Mouse (Mus musculus): ENCODE results near the gene Kcnj9.

DNA sequence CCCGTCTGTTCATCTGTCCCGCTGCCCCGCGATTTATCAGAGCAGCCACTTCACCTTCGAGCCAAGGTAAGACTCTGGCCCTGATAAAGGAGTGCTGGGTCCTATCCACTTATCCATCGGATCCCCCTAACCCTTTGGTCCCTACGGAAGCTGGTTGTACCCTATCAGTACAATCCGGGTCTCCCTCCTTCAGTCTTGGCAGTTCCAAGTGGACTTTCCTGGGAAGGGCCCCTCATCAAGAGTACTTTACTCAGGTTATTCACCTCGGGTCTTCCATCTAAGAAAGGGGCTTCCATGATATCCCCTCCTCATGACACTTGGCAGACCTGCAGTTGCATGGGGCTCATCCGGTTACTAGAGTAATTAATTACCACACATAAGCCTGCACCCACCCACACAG is 12.3 kb upstream of the Kcnj9 start:
- TF ChIP-seq CTCF (IDR thresholded peaks at IDR 0.05; ENCODE audit: control insufficient read depth, insufficient read depth, low read length) (no peak), POLR2A (IDR thresholded peaks at IDR 0.05; ENCODE audit: borderline replicate concordance, control insufficient read depth, low read depth, low read length) (no peak)

All from bone marrow, adult 2 months (tissue).